Mouse (Mus musculus) cerebellum, adult 2 months (tissue): Measurements from ENCODE around the gene Socs1.

Source experiments
- CTCF ChIP-seq: fragments of 200-500 bp; IDR thresholded peaks from 2 replicates; pipeline ENCODE4 v1.5.1; 2011; ENCODE audit warnings: low read depth, mild to moderate bottlenecking, control low read depth, low read length, moderate library complexity, borderline replicate concordance; ENCODE audit not compliant: insufficient read depth
- POLR2A ChIP-seq: fragments of 200-500 bp; IDR thresholded peaks from 2 replicates; pipeline ENCODE4 v1.6.1; 2011; ENCODE audit warnings: low read length, control low read depth, borderline replicate concordance; ENCODE audit not compliant: insufficient read depth

- no peak for TF ChIP-seq POLR2A
- TF ChIP-seq CTCF: no peak
Measured at GRCm38 (mm10) chr16:10824536-10824935, 39.2 kb upstream of the Socs1 start.
